In genomic region chrX:48439036-48439435, GRCm38 (mm10) we compare ENCODE assay signal across 12 mouse cellular contexts. TPM values are rescaled to one million over a fixed set of nuclear protein-coding genes. Genes with fewer than 3 reads are reported as not detected.
DNase-seq lines count a peak whose midpoint lies in the region; ATAC-seq lines count a peak whose summit lies in the region.
"Had no signal": no experiment of that assay in that cellular context is flagged by ENCODE, and none has a peak within 500 bp of the region (broad histone marks: within the 10 kb centered on the region; RNA-seq: fewer than 3 reads in every experiment).

No protein-coding gene starts in this region.

- peak; percentile 54 for ATAC-seq in kidney, embryonic 16.5 days (ENCODE audit: low FRiP score, low TSS enrichment)
- peak; percentile 63 for ATAC-seq in inflammation-experienced regulatory T-cells, adult 6 months

- H3K36me3 ChIP-seq in kidney, embryonic 16.5 days (ENCODE audit: insufficient read depth, low read length) = no peaks in the 10 kb centered on the region
- H3K36me3 ChIP-seq: embryonic facial prominence, embryonic 15.5 days; neural tube, embryonic 13.5 days had no signal

- no peak for DNase-seq in kidney, adult 18-20 months
- peak; percentile 62 for DNase-seq in CD4-positive, CD25-positive, alpha-beta regulatory T cell, adult 2 months (ENCODE audit: low read depth, low spot score)
- DNase-seq in lung, postnatal 4 days = peak; percentile 52 to 76
- DNase-seq in left cerebral cortex, adult 18-20 months (ENCODE audit: low spot score in 2 of 2) = no peak
- DNase-seq in left cerebral cortex, adult 11 months (ENCODE audit: low spot score) = no peak
- no peak for DNase-seq in left cerebral cortex, adult 9 months (ENCODE audit: low spot score in 2 of 2)
- DNase-seq: gastrocnemius, postnatal 25 days had no signal

- no peak overlapping the region for H3K4me3 ChIP-seq in kidney, embryonic 16.5 days (ENCODE audit: low read length)
- H3K4me3 ChIP-seq: embryonic facial prominence, embryonic 15.5 days; neural tube, embryonic 13.5 days had no signal

- no peak overlapping the region for H3K27ac ChIP-seq in kidney, embryonic 16.5 days (ENCODE audit: low read length)
- H3K27ac ChIP-seq: embryonic facial prominence, embryonic 15.5 days; macrophage; neural tube, embryonic 13.5 days had no signal

- H3K9ac ChIP-seq in kidney, embryonic 16.5 days (replicated peaks; ENCODE audit: low read length) = no peak overlapping the region
- H3K9ac ChIP-seq: embryonic facial prominence, embryonic 15.5 days; neural tube, embryonic 13.5 days had no signal

- 52% methylated on average over 4 of the region's 4 CpGs for WGBS in kidney, embryonic 16.5 days

- H3K4me2 ChIP-seq in kidney, embryonic 16.5 days (replicated peaks; ENCODE audit: low read depth, low read length) = no peak overlapping the region
- H3K4me2 ChIP-seq: embryonic facial prominence, embryonic 15.5 days; neural tube, embryonic 13.5 days had no signal

- no peaks in the 10 kb centered on the region for H3K9me3 ChIP-seq in kidney, embryonic 16.5 days (ENCODE audit: low read length)
- H3K9me3 ChIP-seq: embryonic facial prominence, embryonic 15.5 days; neural tube, embryonic 13.5 days had no signal

- peaks cover 2% of the 10 kb centered on the region; the same call in 1 of the 2 replicates for H3K4me1 ChIP-seq in kidney, embryonic 16.5 days (ENCODE audit: insufficient read depth, low read length)
- H3K4me1 ChIP-seq: neural tube, embryonic 13.5 days had no signal

- no peaks in the 10 kb centered on the region for H3K27me3 ChIP-seq in kidney, embryonic 16.5 days (ENCODE audit: insufficient read depth, low read length)
- H3K27me3 ChIP-seq: embryonic facial prominence, embryonic 15.5 days; neural tube, embryonic 13.5 days had no signal

RNA-seq across cellular contexts. Expression of gene Elf4, which starts 23.9 kb away (rescaled TPM):
- polyA plus RNA-seq in kidney, embryonic 16.5 days (2015; fragmentation: Nextera tagmentation; extraction: Ambion mirVana) = 5.1 and 5.8 TPM in 2 replicates
- polyA plus RNA-seq in inflammation-experienced regulatory T-cells, adult 6 months (2017; shearing (Covaris generic)) = 10 to 100 TPM; 26.8 to 32.6 (median 28.2) TPM
- total RNA-seq in left cerebral cortex, adult 18-20 months (2021) = 1 to 10 TPM; 1.0 to 1.1 TPM

Comparison
In these comparisons a context has a peak if more than half of its experiments do, and no peak if none do; other contexts are left out.
1. DNase-seq: peak in CD4-positive, CD25-positive, alpha-beta regulatory T cell, adult 2 months (single experiment) and lung, postnatal 4 days (2 of 2); none in kidney, adult 18-20 months (single experiment), left cerebral cortex, adult 18-20 months (0 of 2), left cerebral cortex, adult 11 months (single experiment) and left cerebral cortex, adult 9 months (0 of 2).